Mouse (Mus musculus) ES-CJ7 (cell line): ENCODE data around the gene Smim17.
"Not testable (repeated sequence)": the region's sequence is repeated elsewhere in the genome, so short reads cannot be mapped to it uniquely, and the experiment has no call there.

Experiments used
- DNase-seq: peaks from one replicate; pipeline ENCODE4 v3.0.0; 2011; ENCODE audit warnings: low read depth, low spot score

The Smim17 gene

DNA sequence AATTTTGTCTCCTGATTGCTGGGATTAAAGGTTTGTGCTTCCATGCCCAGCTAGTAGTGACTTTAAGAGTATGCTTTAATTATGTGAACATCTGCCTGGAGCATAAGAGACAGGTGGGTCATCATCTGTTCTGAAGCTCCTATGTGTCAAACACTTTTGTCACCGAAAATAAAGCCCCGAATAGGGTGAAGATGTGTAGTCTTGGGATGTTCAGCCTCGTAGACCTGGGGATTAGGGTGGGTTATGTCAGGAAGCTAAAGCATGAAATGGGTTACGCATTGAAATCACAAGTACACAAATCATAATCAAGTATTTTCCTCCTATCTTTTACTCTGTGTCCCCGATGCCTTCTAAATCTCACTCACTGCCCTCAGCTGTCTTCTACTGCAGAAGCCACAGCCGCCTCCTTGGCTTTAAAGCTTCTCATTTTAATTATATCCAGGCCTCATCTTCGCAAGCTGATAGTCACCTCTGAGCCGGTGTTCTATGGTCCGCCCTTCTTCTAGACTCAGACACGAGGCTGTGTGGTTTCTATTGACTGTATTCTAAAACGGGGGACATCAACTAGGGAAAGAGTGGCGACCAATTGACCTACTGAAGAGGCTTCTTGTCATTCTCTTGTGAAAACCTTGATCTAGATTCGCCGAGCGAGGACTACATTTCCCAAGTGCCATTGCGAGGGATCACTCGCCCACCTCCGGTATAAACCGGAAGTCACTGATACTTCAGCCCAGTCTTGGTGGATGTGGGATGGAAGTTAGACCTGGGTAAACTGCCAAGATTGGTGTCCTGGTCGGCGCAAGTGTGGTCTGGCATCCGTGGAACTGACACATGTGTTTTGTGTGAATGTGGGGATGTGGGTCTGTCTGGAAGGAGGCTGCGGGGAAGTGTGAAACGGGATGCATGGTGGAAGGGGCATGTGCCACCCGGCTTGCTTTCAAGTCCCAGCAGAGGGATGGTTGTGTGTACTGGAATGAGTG lies at the start of gene Smim17:
Gene Smim17 (plus strand): TSS at position 720 of the 980 bp plus-strand sequence.
- DNase-seq: peak; percentile 55

DNA sequence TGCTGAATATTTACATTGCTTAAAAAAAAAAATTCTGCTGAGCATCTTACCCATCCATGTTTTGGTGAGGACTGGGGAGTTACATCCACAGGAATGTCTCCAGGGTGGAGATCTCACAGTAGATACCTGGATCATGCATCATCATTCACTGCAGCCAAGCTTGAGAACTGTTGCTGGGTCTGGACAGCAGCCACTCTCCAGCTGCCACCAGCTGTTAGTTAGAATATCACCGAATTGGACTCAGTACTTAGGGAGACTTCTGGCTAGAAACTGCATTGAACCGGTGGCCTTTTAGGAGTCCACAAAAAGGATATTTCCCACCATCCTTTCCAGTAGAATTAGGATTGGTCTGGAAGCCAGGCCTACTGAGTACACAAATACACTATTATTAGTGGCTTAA lies 40.4 kb upstream of the Smim17 start:
- no peak for DNase-seq

DNA sequence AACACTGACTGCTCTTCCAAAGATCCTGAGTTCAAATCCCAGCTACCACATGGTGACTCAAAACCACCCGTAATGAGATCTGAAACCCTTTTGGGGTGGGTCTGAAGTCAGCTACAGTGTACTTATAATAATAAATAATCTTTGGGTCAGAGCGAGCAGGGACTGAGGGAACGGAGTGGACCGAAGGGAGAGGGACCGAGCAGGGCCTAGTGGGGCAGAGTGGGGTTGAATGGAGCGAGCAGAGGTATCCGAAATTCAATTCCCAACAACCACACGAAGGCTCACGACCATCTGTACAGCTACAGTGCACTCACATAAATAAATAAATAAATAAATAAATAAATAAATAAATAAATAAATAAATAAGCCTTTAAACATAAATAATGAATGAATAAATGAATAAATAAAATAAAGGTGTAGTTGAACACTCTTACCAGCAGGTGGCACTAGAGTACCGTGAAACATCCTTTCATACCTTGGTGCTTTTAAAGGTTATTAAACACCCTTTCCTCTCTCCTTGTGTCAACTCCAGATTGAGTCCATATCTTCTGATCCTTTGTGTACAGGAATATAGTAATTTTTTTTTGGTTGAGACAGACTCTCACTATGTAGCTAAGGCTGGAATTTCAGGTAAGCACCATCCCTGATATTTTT lies 39.5 kb upstream of the Smim17 start:
- DNase-seq: peak; percentile 47

DNA sequence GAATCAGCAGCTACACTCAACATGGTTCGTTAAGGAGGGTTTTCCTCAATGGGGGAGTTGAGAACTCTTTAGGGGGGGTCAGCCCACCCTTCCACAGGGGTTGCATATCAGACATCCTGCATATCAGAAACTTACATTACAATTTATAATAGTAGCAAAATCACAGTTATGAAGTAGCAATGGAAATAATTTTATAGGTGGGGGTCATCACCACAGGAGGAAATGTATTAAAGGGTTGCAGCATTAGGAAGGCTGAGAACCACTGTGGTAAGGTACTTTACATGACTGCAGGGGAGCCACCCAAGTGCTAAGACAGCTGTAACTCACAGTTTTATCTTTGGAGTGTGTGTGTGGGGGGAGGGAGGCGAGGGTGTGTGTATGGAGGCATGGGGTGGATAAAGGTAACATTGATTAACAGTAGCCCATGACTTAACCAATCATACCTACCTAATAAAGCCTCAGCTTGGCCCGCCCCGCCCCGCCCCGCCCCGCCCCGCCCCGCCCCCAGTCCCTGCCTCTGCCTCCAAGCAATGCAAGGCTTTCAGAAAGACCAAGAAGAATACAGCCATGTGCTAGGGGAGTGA lies 37.9 kb upstream of the Smim17 start:
- DNase-seq: no peak

DNA sequence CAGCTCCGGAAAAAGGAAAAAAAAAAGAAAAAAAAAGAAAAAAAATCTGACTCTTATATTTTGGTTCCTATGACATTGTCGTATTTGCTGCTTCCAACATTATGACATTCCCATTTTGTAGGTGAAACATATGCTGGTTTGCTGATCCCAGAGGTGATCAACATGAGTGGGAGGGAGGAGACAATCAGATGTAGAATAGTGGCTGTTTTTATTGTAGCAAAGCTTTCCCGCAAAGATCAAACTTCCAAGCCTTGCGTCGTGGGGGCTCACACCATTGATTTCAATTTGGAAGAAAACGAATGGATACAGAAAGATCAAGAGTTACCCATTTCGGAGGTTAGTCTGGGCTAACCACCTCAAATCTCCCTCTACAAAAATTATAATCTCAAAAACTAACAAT lies 36.8 kb upstream of the Smim17 start:
- DNase-seq: no peak

DNA sequence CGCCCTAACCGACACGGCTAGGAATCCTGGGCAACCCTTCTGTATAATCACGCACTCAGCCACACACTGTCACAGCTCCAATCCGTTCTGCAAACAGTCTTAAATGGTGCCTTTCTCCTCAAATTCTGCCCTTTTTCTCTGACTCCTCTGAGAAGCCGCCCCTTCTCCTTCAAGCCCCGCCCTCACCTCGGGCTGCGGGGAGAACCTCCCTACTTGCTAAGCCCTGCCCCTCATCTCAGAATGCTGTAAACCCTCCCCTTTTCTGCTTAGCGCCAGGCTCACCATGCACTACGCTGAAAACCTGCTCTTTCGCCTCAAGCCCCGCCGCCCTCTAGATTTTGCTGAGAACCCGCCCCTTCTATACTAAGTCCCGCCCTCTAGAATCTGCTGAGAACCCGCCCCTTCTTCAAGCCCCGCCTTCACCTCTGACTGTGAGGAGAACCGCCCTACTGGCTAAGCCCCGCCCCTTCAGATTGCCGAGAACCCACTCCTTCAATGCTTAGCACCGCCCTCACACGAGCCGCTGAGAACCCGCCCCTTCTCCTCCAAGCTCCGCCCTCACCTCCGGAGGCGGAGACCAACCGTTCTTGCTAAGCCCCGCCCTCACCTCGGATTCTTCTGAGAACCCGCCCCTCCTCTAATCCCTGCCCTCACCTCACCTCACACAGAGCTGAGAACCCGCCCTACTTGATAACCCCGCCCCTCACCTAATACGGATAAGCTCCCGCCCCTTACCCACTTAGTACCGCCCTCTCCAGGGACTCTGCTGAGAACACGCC lies 36.1 kb upstream of the Smim17 start:
- DNase-seq: peak; percentile 99

DNA sequence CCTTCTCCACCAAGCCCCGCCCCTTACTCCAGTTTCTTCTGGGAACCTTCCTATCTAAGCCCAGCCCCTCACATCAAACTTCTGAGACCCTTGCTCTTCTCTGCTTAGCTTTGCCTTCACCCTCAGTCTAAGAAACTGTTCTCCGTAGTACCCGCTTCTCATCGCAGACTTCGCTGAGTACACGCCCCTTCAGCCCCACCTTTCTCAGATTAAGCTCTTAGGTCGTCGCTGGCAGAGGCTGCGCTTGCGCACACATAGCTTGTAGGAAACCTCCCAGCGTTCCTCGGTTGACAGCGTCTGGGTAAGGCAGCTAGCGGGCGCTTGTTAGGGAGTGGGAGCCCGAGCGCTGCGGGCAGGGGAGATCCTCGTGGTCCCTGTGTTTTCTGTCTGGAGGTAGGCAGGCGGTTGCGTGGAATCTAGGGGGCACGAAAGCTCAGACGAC lies 35.4 kb upstream of the Smim17 start, which contains the start of gene Zfp78:
Gene Zfp78 (plus strand): TSS at position 234 of the 442 bp plus-strand sequence.
- peak; percentile 97 for DNase-seq

DNA sequence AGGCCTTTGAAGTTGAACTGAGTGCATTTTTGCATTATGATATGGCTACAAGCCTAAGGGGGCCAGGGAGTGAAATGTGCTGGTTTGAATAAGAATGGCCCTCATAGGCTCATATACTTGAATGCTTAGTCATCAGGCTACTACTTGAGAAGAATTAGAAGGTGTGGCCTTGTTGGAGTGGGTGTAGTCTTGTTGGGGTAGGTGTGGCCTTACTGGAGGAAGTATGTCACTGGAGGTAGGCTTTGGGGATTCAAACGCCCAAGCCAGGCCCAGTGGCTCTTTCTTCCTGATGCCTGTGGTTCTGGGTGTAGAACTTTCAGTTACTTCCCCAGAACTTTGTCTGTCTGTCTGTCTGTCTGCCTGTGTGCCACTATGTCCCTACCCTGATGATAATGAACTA lies 33.8 kb upstream of the Smim17 start:
- peak; percentile 64 for DNase-seq

DNA sequence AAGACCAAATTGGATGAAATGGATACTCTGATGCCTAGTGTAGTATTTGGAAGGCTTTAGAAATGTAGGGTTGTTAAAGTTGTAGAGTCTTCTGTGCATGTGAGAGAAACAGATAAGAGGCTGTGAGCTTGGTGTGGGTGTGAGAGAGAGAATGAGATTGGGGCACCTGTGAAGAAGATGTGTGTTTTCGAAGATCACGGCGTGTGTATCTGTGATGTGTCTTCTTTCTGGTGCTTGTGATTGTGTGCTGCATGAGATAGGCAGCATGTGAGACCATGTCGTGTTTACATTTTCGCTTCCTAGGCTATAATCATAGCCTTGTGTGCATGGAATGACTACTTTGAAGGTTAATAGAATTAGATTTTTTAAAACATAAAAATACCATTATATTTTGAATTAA lies 31.3 kb upstream of the Smim17 start:
- no peak for DNase-seq

DNA sequence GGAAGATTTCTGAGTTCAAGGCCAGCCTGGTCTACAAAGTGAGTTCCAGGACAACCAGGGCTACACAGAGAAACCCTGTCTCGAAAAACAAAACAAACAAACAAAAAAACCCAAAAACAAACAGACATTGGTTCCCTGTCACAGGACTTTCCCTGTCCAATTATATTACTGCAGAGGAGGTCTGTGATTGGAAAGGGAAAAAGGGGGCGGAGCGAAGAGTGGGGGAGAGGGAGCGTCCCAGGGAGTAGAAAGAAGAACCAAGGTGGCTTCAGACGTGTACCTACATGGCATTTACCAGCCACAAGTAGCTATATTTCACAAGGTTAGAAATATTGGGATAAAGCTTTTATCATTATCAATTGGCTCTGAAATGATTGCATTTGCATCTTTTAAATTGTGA lies 30.4 kb upstream of the Smim17 start:
- DNase-seq: not testable (repeated sequence)

DNA sequence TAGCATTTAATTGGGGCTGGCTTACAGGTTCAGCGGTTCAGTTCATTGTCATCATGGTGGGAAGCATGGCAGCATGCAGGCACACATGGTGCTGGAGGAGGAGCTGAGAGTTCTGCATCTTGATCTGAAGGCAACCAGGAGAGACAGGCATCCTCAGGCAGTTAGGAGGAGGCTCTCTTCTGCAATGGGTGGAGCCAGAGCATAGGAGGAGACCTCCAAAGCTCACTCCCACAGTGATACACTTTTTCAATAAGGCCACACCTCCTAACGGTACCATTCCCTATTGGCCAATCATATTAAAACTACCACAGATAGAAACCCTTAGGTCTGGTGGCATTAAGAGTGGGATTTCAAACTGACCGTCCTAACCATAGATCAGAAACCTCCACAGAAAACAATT lies 29.1 kb upstream of the Smim17 start:
- DNase-seq: no peak

DNA sequence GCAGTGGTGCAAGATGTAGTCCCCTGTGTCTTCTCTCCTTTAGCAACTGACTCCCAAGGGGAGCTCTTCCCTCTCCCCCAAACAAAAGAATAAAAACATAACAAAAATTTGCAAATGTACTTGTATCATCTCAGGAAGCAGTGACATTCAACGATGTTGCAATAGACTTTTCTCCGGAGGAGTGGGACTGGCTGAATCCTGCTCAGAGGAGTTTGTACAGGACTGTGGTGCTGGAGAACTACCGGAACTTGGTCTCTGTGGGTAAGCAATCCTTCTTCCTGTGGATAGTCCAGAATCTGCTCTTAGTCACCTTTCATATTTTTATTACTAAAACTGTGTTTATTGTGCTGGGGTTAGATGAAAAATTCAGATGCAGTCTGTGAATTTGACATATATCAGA lies 25.5 kb upstream of the Smim17 start:
- no peak for DNase-seq

DNA sequence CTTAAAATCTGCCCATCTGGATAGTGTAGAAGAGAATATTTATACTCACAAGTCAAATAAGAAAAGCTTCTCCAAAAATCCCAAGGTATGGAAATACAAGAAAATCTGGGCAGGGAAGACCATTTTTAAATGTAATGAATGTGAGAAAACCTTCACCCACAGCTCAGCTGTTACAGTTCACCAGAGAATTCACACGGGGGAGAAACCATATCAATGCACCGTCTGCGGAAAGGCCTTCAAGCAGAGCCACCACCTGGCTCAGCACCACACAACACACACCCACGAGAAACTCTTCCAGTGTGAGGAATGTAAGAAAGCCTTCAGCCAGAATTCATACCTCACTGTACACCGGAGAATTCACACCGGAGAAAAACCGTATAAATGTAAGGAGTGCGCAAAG lies 20.1 kb upstream of the Smim17 start:
- no peak for DNase-seq

DNA sequence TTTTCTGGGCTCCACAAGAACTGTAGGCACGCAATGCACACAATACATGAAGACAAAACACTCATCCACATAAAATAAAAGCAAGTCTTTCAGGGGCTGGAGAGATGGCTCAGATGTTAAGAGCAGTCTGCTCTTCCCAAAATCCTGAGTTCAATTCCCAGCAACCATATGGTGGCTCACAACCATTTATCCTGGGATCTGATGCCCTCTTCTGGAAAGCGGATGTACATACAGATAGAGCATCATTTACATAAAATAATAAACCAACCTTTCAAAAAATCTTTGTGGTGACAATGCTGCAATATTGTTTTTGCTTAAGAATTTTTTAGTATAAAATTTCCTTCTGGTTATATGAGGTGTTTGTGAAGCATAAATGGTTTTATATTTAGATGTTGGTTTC lies 17.1 kb upstream of the Smim17 start:
- DNase-seq: peak; percentile 36

DNA sequence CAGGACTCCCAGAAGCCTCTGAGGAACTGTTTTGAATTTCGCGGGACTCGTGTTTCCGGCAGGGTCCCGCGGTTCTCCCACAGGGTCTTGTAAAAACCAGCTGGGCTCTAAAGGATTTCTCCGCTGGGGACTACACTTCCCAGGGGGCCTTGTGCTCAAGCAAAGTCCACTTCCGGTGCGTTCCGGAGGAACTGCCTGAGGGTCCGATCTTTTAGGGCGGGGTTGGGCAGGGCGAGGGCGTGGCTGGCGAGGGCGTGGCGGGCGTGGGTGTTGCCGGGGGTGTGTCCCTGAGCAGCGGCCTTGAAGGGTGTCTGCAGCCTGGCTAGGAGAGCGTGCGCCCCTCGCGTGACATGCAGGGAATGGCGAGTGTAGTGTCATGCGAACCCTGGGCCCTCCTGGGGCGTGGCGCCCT lies 15.5 kb upstream of the Smim17 start, which contains the start of gene Zfp28:
Gene Zfp28 (plus strand): TSS at position 252 of the 412 bp plus-strand sequence.
- peak; percentile 98 for DNase-seq

DNA sequence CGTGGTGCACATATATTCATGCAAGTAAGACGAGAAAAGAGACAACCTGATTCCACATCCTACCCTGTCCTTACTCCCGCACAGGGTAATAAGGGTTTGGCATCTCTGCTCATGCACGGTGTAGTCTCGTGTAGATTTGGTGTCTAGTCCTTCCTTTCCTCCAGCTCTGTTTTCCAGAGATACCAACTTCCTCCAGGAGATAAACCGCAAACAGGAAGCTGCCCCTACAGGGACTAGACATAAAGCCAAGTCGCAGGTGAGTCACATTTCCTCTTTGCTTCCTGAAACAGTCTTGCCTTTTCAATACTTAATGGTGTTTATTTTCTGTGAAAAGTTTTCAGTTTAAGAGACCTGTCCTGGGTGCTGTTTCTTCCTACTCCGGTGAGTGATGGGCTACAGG lies 14.5 kb upstream of the Smim17 start:
- DNase-seq: no peak

DNA sequence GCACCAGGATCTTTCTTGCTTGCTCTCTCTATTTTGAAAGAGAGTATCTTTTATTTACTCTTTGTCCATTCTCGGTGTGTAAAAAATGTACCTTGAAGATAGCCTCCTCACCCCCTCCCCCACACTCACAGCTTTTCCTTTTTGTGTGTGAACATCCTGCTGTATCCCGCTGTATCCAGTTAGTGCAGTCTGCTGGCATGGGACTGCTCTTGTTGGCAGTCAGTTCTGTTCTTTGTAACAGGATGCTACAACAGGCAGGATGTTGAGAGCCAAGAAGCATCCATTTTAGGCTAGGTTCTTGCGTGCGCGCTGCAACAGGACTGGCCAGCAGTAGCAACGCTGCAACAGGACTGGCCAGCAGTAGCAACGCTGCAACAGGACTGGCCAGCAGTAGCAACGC lies 11.5 kb upstream of the Smim17 start:
- DNase-seq: no peak

DNA sequence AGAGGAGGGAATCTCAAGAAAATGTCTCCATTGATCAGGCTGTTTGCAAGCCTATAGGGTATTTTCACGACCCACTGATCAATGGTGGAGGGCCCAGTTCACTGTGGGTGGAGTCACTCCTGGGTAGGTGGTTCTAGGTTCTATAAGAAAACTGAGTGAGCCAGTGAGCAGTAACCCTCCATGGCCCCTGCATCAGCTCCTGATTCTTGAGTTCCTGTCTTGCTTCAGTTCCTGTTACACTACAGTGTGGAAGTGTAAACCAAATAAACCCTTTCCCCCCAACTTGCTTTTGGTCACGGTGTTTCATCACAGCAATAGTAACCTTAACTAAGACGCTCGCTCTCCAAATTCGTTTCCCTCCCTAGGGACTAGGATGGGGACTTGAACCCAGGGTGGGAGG lies 9.5 kb upstream of the Smim17 start:
- DNase-seq: no peak

DNA sequence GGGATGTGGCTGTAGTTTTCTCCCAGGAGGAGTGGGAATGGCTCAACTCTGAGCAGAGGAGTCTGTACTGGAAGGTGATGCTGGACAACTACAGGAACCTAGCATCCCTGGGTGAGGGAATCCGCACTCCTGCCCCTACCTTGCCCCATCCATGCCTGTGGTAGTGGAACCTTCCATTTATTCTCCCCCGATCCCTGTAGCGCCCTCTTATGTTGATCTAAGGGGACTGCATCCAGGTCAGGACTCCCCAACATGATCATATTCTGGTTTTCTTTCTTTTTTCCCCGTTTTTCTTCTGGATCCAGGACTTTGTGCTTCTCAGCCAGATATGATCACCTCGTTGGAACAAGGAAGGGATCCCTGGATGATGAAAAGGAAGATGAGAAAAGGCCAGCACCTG lies 9.1 kb upstream of the Smim17 start:
- no peak for DNase-seq

DNA sequence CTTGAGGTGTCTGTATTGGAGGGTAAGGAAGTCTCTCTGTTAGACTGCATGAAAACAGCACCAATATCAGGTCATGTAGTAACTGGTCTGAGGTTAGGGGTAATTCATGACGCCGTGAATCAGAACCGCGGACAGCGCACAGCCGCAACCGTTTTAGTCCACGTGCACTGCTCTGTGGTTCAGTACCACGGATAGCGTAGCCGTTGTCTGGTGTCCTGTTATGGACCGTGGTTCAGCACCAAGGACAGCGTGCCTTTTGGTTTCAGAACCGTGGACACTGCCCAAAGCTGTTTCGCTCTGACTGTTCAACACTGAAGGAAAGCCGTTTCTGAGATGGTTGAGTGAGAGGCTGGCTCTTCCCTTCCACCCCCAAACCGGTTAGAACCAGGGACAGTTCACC lies 11.5 kb downstream of the Smim17 start, which contains the start of gene Gm20715:
Gene Gm20715 (plus strand): TSS at position 235 of the 400 bp plus-strand sequence.
- peak; percentile 97 for DNase-seq
